ENCODE assay signal across 12 mouse cellular contexts in the genomic region with DNA sequence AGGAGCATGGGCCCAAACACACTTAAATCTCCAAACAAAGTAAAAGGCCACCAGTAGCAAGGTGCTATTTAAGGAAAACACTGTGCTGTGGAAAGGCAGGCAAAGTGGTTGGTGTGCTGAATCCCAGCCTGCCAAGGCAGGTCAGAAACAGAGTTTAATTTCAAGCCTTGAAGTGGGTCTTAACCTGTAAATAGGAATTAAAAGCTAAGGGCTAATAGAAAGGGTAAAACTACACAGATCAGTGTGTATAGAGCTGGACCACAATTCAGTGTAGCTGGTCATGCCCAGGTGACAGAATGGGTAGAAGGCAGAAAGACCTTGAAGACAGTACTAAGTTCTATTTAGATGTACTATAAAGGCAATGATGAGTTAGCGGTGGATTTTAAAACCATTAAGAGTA. TPM values are rescaled to one million over a fixed set of nuclear protein-coding genes. Genes with fewer than 3 reads are reported as not detected.
DNase-seq lines count a peak whose midpoint lies in the region; ATAC-seq lines count a peak whose summit lies in the region.
"Had no signal": no experiment of that assay in that cellular context is flagged by ENCODE, and none has a peak within 500 bp of the region (broad histone marks: within the 10 kb centered on the region; RNA-seq: fewer than 3 reads in every experiment).

No protein-coding gene starts in this region.

- no peak overlapping the region for H3K4me3 ChIP-seq in limb, embryonic 11.5 days (ENCODE audit: low read depth, low read length)
- no peak overlapping the region for H3K4me3 ChIP-seq in limb, embryonic 10.5 days
- no peak overlapping the region for H3K4me3 ChIP-seq in midbrain, embryonic 11.5 days (ENCODE audit: low read depth, low read length)

- no peak overlapping the region for H3K4me2 ChIP-seq in limb, embryonic 11.5 days (ENCODE audit: low read depth, severe bottlenecking)
- peak overlapping the region; percentile 47 for H3K4me2 ChIP-seq in midbrain, embryonic 11.5 days

- peaks cover 19% of the 10 kb centered on the region for H3K4me1 ChIP-seq in limb, embryonic 11.5 days (ENCODE audit: control insufficient read depth, insufficient read depth, low read length)
- peaks cover 53% of the 10 kb centered on the region for H3K4me1 ChIP-seq in limb, embryonic 10.5 days
- peaks cover 35% of the 10 kb centered on the region for H3K4me1 ChIP-seq in midbrain, embryonic 11.5 days (ENCODE audit: control insufficient read depth, insufficient read depth, low read length)

- no peak overlapping the region for H3K9ac ChIP-seq in limb, embryonic 11.5 days (ENCODE audit: low read length)
- H3K9ac ChIP-seq in midbrain, embryonic 11.5 days (ENCODE audit: low read length) = no peak overlapping the region
- H3K9ac ChIP-seq: liver, embryonic 14.5 days had no signal

- H3K27ac ChIP-seq in limb, embryonic 11.5 days (replicated peaks; ENCODE audit: low read depth, low read length) = no peak overlapping the region
- no peak overlapping the region for H3K27ac ChIP-seq in limb, embryonic 10.5 days
- H3K27ac ChIP-seq in midbrain, embryonic 11.5 days (ENCODE audit: low read depth, low read length) = no peak overlapping the region
- H3K27ac ChIP-seq: heart, embryonic 15.5 days; liver, embryonic 14.5 days had no signal

- no peaks in the 10 kb centered on the region for H3K9me3 ChIP-seq in limb, embryonic 11.5 days (ENCODE audit: control insufficient read depth, low read length)
- H3K9me3 ChIP-seq in limb, embryonic 10.5 days (replicated peaks) = no peaks in the 10 kb centered on the region
- H3K9me3 ChIP-seq in midbrain, embryonic 11.5 days (ENCODE audit: control insufficient read depth, low read length) = no peaks in the 10 kb centered on the region
- H3K9me3 ChIP-seq: heart, embryonic 15.5 days had no signal

- ATAC-seq in limb, embryonic 11.5 days (ENCODE audit: insufficient number of reproducible peaks, low FRiP score, low TSS enrichment, low read depth) = no peak
- ATAC-seq in midbrain, embryonic 11.5 days (ENCODE audit: low FRiP score) = no peak

- peak; percentile 19 for DNase-seq in embryo, embryonic 9.5 days (ENCODE audit: extremely low spot score)
- no peak for DNase-seq in embryo, embryonic 10 days (ENCODE audit: low spot score)
- peak; percentile 27 for DNase-seq in limb, embryonic 11.5 days (ENCODE audit: low spot score)
- no peak for DNase-seq in limb, embryonic 10.5 days (ENCODE audit: low spot score)
- DNase-seq in midbrain, embryonic 11.5 days (ENCODE audit: low spot score, missing footprints) = peak; percentile 90
- no peak for DNase-seq in right cerebral cortex, adult 18-20 months
- no peak for DNase-seq in thymus, postnatal 0 days (ENCODE audit: low spot score)
- DNase-seq in kidney, adult 8-10 months = no peak
- DNase-seq: adrenal gland, postnatal 10 days; kidney, adult 2 months had no signal

- no peaks in the 10 kb centered on the region for H3K36me3 ChIP-seq in limb, embryonic 11.5 days (ENCODE audit: control insufficient read depth, insufficient read depth, low read length)
- H3K36me3 ChIP-seq in limb, embryonic 10.5 days = no peaks in the 10 kb centered on the region
- no peaks in the 10 kb centered on the region for H3K36me3 ChIP-seq in midbrain, embryonic 11.5 days (ENCODE audit: control insufficient read depth, insufficient read depth, low read length)
- H3K36me3 ChIP-seq: heart, embryonic 15.5 days had no signal

- H3K27me3 ChIP-seq in limb, embryonic 11.5 days (ENCODE audit: control insufficient read depth, insufficient read depth, low read length) = peaks cover 95% of the 10 kb centered on the region
- peaks cover 100% of the 10 kb centered on the region for H3K27me3 ChIP-seq in limb, embryonic 10.5 days (ENCODE audit: low read depth, poor library complexity, severe bottlenecking)
- H3K27me3 ChIP-seq in midbrain, embryonic 11.5 days (ENCODE audit: control insufficient read depth, insufficient read depth, low read length) = peaks cover 99% of the 10 kb centered on the region

- WGBS in limb, embryonic 11.5 days = 41% methylated on average over 1 of the region's 1 CpGs
- WGBS in limb, embryonic 10.5 days = 26% methylated on average over 1 of the region's 1 CpGs
- 31% methylated on average over 1 of the region's 1 CpGs for WGBS in midbrain, embryonic 11.5 days

RNA-seq across cellular contexts. Expression of gene Robo3, which starts 24.1 kb away (rescaled TPM):
- 0.16 and 0.33 TPM in 2 replicates for polyA plus RNA-seq in limb, embryonic 11.5 days (2014; fragmentation: Nextera tagmentation; extraction: Ambion mirVana)
- 0.10 TPM in 1 of 2 replicates, not detected in the other for polyA plus RNA-seq in limb, embryonic 10.5 days (2016; fragmentation: Nextera tagmentation; extraction: Ambion mirVana)
- 40.1 and 43.9 TPM in 2 replicates for polyA plus RNA-seq in midbrain, embryonic 11.5 days (2014; fragmentation: Nextera tagmentation; extraction: Ambion mirVana)
- 0.14 and 0.23 TPM in 2 replicates for polyA plus RNA-seq in thymus, postnatal 0 days (2015; fragmentation: Nextera tagmentation; extraction: Ambion mirVana)

RNA-seq across cellular contexts. Expression of gene Msantd2, which starts 32.0 kb away (rescaled TPM):
- 34.1 and 35.6 TPM in 2 replicates for polyA plus RNA-seq in limb, embryonic 11.5 days (2014; fragmentation: Nextera tagmentation; extraction: Ambion mirVana)
- 33.1 and 38.0 TPM in 2 replicates for polyA plus RNA-seq in limb, embryonic 10.5 days (2016; fragmentation: Nextera tagmentation; extraction: Ambion mirVana)
- 35.8 and 36.4 TPM in 2 replicates for polyA plus RNA-seq in midbrain, embryonic 11.5 days (2014; fragmentation: Nextera tagmentation; extraction: Ambion mirVana)
- 15.5 and 16.7 TPM in 2 replicates for polyA plus RNA-seq in thymus, postnatal 0 days (2015; fragmentation: Nextera tagmentation; extraction: Ambion mirVana)

RNA-seq across cellular contexts. Expression of gene Robo4, which starts 55.5 kb away (rescaled TPM):
- polyA plus RNA-seq in limb, embryonic 11.5 days (2014; fragmentation: Nextera tagmentation; extraction: Ambion mirVana) = 6.6 and 9.0 TPM in 2 replicates
- 9.9 and 10.3 TPM in 2 replicates for polyA plus RNA-seq in limb, embryonic 10.5 days (2016; fragmentation: Nextera tagmentation; extraction: Ambion mirVana)
- 5.1 and 5.3 TPM in 2 replicates for polyA plus RNA-seq in midbrain, embryonic 11.5 days (2014; fragmentation: Nextera tagmentation; extraction: Ambion mirVana)
- 2.5 and 3.4 TPM in 2 replicates for polyA plus RNA-seq in thymus, postnatal 0 days (2015; fragmentation: Nextera tagmentation; extraction: Ambion mirVana)

Comparison
In these comparisons a context has a peak if more than half of its experiments do, and no peak if none do; other contexts are left out.
1. DNase-seq: peak in embryo, embryonic 9.5 days (single experiment), limb, embryonic 11.5 days (single experiment) and midbrain, embryonic 11.5 days (single experiment); none in embryo, embryonic 10 days (single experiment), limb, embryonic 10.5 days (single experiment), right cerebral cortex, adult 18-20 months (single experiment), thymus, postnatal 0 days (single experiment) and kidney, adult 8-10 months (0 of 2).
2. RNA of gene Robo3, which starts 24.1 kb away (polyA plus RNA-seq): 40.1 to 43.9 TPM in midbrain, embryonic 11.5 days; 0.16 to 0.33 TPM in limb, embryonic 11.5 days, 0.14 to 0.23 TPM in thymus, postnatal 0 days and 0.10 TPM in limb, embryonic 10.5 days; every median in the first group is over 10 times any median in the second.